Mouse (Mus musculus) gastrocnemius, adult 2 months (tissue): Measurements from ENCODE around the gene Snf8. TPM values are rescaled to one million over a fixed set of nuclear protein-coding genes. Genes with fewer than 3 reads are reported as not detected.

Source experiments
- DNase-seq: peaks from one replicate; pipeline ENCODE4 v3.0.0; 2022
- H3K27ac ChIP-seq: fragments of 200-600 bp; 2 replicates; pipeline ENCODE4 v1.8.1; 2022; ENCODE audit warnings: mild to moderate bottlenecking
- H3K4me3 ChIP-seq: fragments of 200-600 bp; 2 replicates; pipeline ENCODE4 v1.8.1; 2022; ENCODE audit warnings: mild to moderate bottlenecking, moderate library complexity
- CTCF ChIP-seq: fragments of 200-600 bp; IDR thresholded peaks from 2 replicates; pipeline ENCODE4 v1.8.1; 2022; ENCODE audit warnings: antibody characterized with exemption, mild to moderate bottlenecking, moderate library complexity
- intact Hi-C: fragments of 180-260 bp; cut with DNase I; formaldehyde crosslinking; loops from one replicate; pipeline ENCODE4 v1.15.1; 2025
- long read RNA-seq, 2 experiments: library from polyadenylated mRNA; stranded (forward); transcript quantifications; one replicate each; pipeline ENCODE4 v2.0.0; 2021
- total RNA-seq, 2 experiments: library from RNA; stranded (reverse); gene quantifications; 2 replicates each; pipeline ENCODE4 v1.2.3; 2021

The Snf8 gene
- total RNA-seq, result 10 to 100 TPM; 31.6 to 34.6 TPM
- long read RNA-seq, experiment 1, transcript Snf8-201 (8 exons, 1,004 nt), result major isoform, 12 of 18 reads
- long read RNA-seq, experiment 1, partial matches to known transcripts, result 4 of 18 reads
- long read RNA-seq, experiment 1, other reads (novel, unspliced or antisense), result 2 of 18 reads
- long read RNA-seq, experiment 2, transcript Snf8-201 (8 exons, 1,004 nt), result major isoform, 12 of 20 reads
- long read RNA-seq, experiment 2, partial matches to known transcripts, result 6 of 20 reads
- long read RNA-seq, experiment 2, other reads (novel, unspliced or antisense), result 1 of 20 reads

DNA sequence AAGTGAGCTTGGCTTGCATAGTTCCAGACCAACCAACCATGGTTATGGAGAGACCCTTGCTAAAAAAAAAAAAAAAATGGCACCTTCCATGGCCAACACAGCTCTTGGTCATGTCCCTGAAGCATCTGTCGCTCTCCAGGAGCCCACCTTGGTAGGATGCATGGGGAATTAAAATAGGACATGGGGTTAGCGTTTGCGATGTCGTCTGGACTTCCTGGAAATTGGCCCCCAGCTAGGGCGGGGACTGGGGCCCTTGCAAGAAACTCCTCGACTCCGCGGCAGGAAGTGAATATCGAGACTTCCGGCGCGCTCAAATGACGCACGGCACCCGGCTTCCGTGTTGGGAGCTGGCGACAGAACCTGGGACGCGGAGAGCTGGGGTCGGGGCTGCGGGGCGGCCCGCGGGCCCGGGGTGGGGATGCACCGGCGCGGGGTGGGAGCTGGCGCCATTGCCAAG, at the start of gene Snf8:
Gene Snf8 (plus strand): TSS at position 290 of the 457 bp plus-strand sequence.
- peak within 1 kb of the TSS; percentile 98 for H3K4me3 ChIP-seq
- intact Hi-C loops, result loop anchor here (2.0 to 10.0 kb wide), 2 partner anchors 30 to 170 kb away; partner anchors contain the start of gene Ube2z
- peak; percentile 96 for DNase-seq
- no peak for TF ChIP-seq CTCF
- peak within 1 kb of the TSS; percentile 82 for H3K27ac ChIP-seq

- Histone ChIP-seq H3K27ac (no peak overlapping the region), H3K4me3 (no peak overlapping the region)
- no peak for TF ChIP-seq CTCF
- no peak for DNase-seq
- intact Hi-C loops, result no loop called here
Observed at GRCm38 (mm10) chr11:95987854-95988447, 46.7 kb upstream of the Snf8 start.

DNA sequence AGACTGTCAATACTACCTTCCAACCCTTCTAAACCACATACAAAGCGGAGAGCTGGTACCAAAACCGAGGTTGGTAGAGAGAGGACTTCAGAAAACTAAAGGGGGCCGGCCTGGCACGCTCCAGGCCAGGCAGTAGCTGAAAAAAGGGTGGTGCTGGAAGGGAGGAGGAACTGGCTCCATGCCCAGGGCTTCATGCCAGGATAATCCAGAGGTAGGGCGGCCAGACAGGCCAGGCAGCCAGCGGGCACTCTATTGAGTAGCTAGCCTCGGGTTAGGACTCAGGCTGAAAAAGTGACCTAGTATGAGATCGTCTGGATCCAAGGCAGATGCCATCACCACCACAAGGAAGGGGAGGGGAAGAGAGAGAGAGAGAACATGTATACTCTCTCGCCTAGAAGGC, 46.2 kb upstream of the Snf8 start:
- DNase-seq, result peak; percentile 73
- intact Hi-C loops, result no loop called here
- H3K4me3 ChIP-seq, result no peak overlapping the region
- no peak for TF ChIP-seq CTCF
- H3K27ac ChIP-seq, result no peak overlapping the region

- TF ChIP-seq CTCF, result no peak
- intact Hi-C loops, result no loop called here
- Histone ChIP-seq H3K27ac (no peak overlapping the region), H3K4me3 (no peak overlapping the region)
- DNase-seq, result no peak
Observed at GRCm38 (mm10) chr11:95989864-95990263, 44.8 kb upstream of the Snf8 start.

- intact Hi-C loops, result no loop called here
- TF ChIP-seq CTCF, result no peak
- DNase-seq, result no peak
- Histone ChIP-seq H3K4me3 (no peak overlapping the region), H3K27ac (no peak overlapping the region)
Observed at GRCm38 (mm10) chr11:95990431-95990830, 44.3 kb upstream of the Snf8 start.

DNA sequence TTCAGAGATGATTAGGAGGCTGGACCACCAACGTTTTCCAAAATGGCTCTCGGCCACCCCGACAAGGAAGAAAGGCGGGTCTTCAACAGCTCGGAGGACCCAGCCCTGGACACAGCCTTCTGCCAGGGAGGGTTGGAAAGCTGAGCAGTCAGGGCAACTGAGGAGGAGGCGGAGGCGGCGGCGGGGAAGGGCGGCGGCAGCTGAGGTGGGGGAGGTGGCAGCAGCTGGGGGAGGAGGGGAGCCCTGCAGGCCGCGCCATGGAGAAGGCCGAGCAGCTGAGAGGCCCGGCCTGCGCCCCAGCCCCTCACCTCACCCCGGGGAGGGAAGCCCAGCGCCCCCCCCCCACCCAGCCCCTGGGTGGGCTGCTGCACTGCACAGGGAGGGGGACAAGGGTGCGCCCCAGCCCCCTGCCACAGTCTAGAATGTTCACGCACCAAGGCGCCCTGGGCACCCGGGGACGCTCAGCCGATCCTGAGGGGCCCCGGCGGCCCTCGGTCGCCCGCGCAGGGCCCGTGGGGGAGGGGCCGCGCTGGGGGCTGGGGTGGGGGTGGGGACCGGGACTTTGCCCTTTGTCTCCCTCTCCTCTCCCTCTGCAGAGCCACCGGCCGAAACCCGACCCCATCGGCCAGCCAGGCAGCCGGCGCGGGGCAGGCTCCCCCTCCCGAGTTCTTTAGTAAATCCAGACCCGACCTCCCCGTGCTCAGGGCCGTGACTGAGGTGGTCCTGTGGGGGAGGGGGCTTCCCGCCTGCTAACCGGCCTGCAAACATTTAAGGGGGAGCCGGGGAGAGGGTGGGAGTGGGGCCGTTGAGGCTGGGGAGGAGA, 43.6 kb upstream of the Snf8 start:
- peak; percentile 36 for DNase-seq
- no peak for TF ChIP-seq CTCF
- intact Hi-C loops, result no loop called here
- Histone ChIP-seq H3K27ac (peak overlapping the region; percentile 31), H3K4me3 (peak overlapping the region; percentile 69)

DNA sequence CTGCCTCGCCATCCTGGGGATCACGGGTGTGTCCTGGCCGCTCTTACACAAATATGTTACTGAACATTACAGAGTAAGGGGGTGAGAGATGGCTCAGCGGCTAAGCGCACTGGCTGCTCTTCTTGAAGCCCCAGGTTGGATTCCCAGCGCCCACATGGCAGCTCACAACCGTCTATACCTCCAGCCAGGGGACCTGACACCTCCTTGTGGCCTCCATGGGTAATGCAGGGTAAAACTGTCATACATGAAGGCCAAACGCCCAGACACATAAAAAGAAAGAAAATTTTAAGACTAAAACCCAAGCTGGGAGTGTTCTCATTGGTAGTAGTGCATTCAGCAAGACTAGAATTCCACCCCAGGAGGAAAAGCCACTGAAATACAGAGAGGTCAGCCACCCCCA, 40.5 kb upstream of the Snf8 start:
- no peak for DNase-seq
- intact Hi-C loops, result no loop called here
- TF ChIP-seq CTCF, result no peak
- no peak overlapping the region for H3K4me3 ChIP-seq
- H3K27ac ChIP-seq, result no peak overlapping the region

GRCm38 (mm10) chr11:96003100-96003900, 31.4 kb upstream of the Snf8 start:
- Histone ChIP-seq H3K4me3 (no peak overlapping the region), H3K27ac (no peak overlapping the region)
- no peak for TF ChIP-seq CTCF
- DNase-seq, result no peak
- intact Hi-C loops, result no loop called here

DNA sequence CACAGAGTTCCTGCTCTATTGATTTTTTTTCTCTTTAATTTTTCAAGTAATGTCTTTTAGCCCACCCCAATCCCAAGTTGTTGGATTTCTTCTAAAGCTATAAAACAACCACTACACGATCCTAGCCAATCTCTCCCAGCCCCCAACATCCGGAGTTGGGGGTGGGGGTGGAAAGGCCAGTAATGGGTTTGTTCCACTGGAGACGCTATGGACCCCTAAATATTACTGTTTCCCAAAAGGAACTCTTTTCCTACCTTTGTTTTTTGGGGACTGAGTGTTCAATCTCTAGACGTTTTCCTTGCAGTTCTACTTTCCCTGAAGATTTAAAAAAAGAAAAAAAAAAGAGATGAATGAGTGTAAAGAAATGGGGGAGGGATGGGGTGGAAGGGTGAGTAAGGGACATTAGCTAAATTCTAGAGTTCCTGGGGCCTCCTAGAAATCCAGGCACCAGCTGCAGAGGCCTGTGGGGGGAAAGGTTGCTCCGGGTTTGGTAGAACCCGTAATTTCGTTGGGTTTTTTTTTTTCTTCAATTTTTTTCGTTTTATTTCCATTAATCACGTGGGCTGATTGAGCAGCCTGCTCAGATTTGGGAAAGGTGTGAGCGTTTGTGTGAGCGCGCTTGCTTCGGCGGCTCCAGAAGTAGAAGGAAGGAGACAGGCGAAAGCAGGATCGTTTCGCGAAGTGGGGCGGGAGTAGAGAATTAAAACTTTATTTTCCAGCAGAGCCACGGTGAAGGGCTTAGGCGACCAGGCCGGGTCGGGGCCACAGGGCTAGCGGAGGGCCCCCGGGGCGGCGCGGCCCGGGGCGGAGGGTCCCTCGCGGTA, 30.5 kb upstream of the Snf8 start:
- no peak for DNase-seq
- Histone ChIP-seq H3K27ac (no peak overlapping the region), H3K4me3 (peak overlapping the region; percentile 57)
- TF ChIP-seq CTCF, result no peak
- intact Hi-C loops, result no loop called here

- no peak for DNase-seq
- TF ChIP-seq CTCF, result no peak
Observed at GRCm38 (mm10) chr11:96004793-96005402, 29.8 kb upstream of the Snf8 start.

More at GRCm38 (mm10) chr11:96004793-96005402, 29.8 kb upstream of the Snf8 start:
- no peak overlapping the region for H3K27ac ChIP-seq
- H3K4me3 ChIP-seq, result peak overlapping the region; percentile 57
- intact Hi-C loops, result no loop called here
